Mouse (Mus musculus) midbrain, embryonic 15.5 days (tissue): ENCODE measurements around the gene Atp8a1. TPM values are rescaled to one million over a fixed set of nuclear protein-coding genes. Genes with fewer than 3 reads are reported as not detected.

Source experiments
- ATAC-seq: fragments of 200-750 bp; cut with Nextera tagmentation; replicated peaks from 2 replicates; pipeline ENCODE4 v1.8.0; 2017; ENCODE audit warnings: moderate TSS enrichment
- H3K27ac ChIP-seq: fragments of 300-500 bp; sonication (generic); 2 replicates; pipeline ENCODE4 v1.5.1; 2015; ENCODE audit warnings: mild to moderate bottlenecking, inconsistent platforms
- H3K27me3 ChIP-seq: fragments of 300-500 bp; sonication (generic); replicated peaks from 2 replicates; pipeline ENCODE4 v1.6.1; 2015; ENCODE audit warnings: inconsistent platforms
- H3K36me3 ChIP-seq: fragments of 300-500 bp; sonication (generic); replicated peaks from 2 replicates; pipeline ENCODE4 v1.6.1; 2015; ENCODE audit warnings: inconsistent platforms
- H3K4me1 ChIP-seq: fragments of 300-500 bp; sonication (generic); 2 replicates; pipeline ENCODE4 v1.6.1; 2015; ENCODE audit warnings: inconsistent platforms
- H3K4me2 ChIP-seq: fragments of 300-500 bp; sonication (generic); 2 replicates; pipeline ENCODE4 v1.6.1; 2015; ENCODE audit warnings: inconsistent platforms, mild to moderate bottlenecking, moderate library complexity
- H3K4me3 ChIP-seq: fragments of 300-500 bp; sonication (generic); 2 replicates; pipeline ENCODE4 v1.5.1; 2015; ENCODE audit warnings: mild to moderate bottlenecking, inconsistent platforms
- H3K9ac ChIP-seq: fragments of 300-500 bp; sonication (generic); 2 replicates; pipeline ENCODE4 v1.6.1; 2015; ENCODE audit warnings: mild to moderate bottlenecking, inconsistent platforms
- H3K9me3 ChIP-seq: fragments of 300-500 bp; sonication (generic); 2 replicates; pipeline ENCODE4 v1.6.1; 2016; ENCODE audit warnings: inconsistent platforms
- WGBS: fragments of 180-500 bp; shearing (Covaris S2); methylation state at CpG from one replicate; pipeline ENCODE4 v1.1.7; 2015; ENCODE audit warnings: mixed read lengths; 5-methylcytosine and 5-hydroxymethylcytosine counted together
- polyA plus RNA-seq: library from polyadenylated mRNA; unstranded; fragments of >200 nt; fragmentation: Nextera tagmentation; extraction: Ambion mirVana; gene quantifications from 2 replicates; pipeline ENCODE4 v1.2.1, GENCODE M21; 2015

The Atp8a1 gene
- polyA plus RNA-seq, 1 experiment from 2014 or later: 53.6 TPM

- H3K27me3 ChIP-seq: peaks cover 53% of the 10 kb centered on the region
- H3K36me3 ChIP-seq: 0 out of 2 replicates have a peak, but pooled peaks cover 4% of the 10 kb centered on the region
- no peak overlapping the region for H3K9ac ChIP-seq
- H3K27ac ChIP-seq: 0 out of 2 replicates have a peak overlapping the region, but pooled peaks have one; percentile 5
- 13% methylated on average over 10 of the region's 10 CpGs for WGBS
- peak; percentile 73 for ATAC-seq
- H3K9me3 ChIP-seq: no peaks in the 10 kb centered on the region
- H3K4me2 ChIP-seq: 0 out of 2 replicates have a peak overlapping the region, but pooled peaks have one; percentile 3
- no peak overlapping the region for H3K4me3 ChIP-seq
- peaks cover 13% of the 10 kb centered on the region for H3K4me1 ChIP-seq
These were observed 213.4 kb downstream of the Atp8a1 start for GRCm38 (mm10) chr5:67633831-67634268.

GRCm38 (mm10) chr5:67633138-67633782 lies 214.0 kb downstream of the Atp8a1 start:
- peaks cover 13% of the 10 kb centered on the region for H3K4me1 ChIP-seq
- no peak overlapping the region for H3K4me3 ChIP-seq
- H3K36me3 ChIP-seq: 0 out of 2 replicates have a peak, but pooled peaks cover 4% of the 10 kb centered on the region
- no peak overlapping the region for H3K27ac ChIP-seq
- peaks cover 52% of the 10 kb centered on the region for H3K27me3 ChIP-seq
- H3K4me2 ChIP-seq: 0 out of 2 replicates have a peak overlapping the region, but pooled peaks have one; percentile 3
- no peaks in the 10 kb centered on the region for H3K9me3 ChIP-seq
- H3K9ac ChIP-seq: no peak overlapping the region
- 10% methylated on average over 7 of the region's 7 CpGs for WGBS
- no peak; the same call in 1 of the 2 replicates for ATAC-seq

GRCm38 (mm10) chr5:67631261-67631660 lies 216.0 kb downstream of the Atp8a1 start:
- WGBS: 93% methylated on average over 12 of the region's 12 CpGs

GRCm38 (mm10) chr5:67629861-67630260 lies 217.4 kb downstream of the Atp8a1 start:
- Histone ChIP-seq H3K9me3 (no peaks in the 10 kb centered on the region), H3K4me3 (no peak overlapping the region), H3K4me2 (no peak overlapping the region), H3K9ac (no peak overlapping the region), H3K36me3 (no peaks in the 10 kb centered on the region), H3K27ac (no peak overlapping the region), H3K27me3 (peaks cover 42% of the 10 kb centered on the region), H3K4me1 (peaks cover 13% of the 10 kb centered on the region)
- 88% methylated on average over 6 of the region's 6 CpGs for WGBS
- ATAC-seq: no peak

More at GRCm38 (mm10) chr5:67631261-67631660, 216.0 kb downstream of the Atp8a1 start:
- no peak overlapping the region for H3K4me2 ChIP-seq
- H3K9ac ChIP-seq: no peak overlapping the region
- no peaks in the 10 kb centered on the region for H3K36me3 ChIP-seq
- ATAC-seq: no peak
- H3K9me3 ChIP-seq: no peaks in the 10 kb centered on the region
- H3K27ac ChIP-seq: no peak overlapping the region
- peaks cover 13% of the 10 kb centered on the region for H3K4me1 ChIP-seq
- peaks cover 43% of the 10 kb centered on the region for H3K27me3 ChIP-seq
- no peak overlapping the region for H3K4me3 ChIP-seq

GRCm38 (mm10) chr5:67629440-67629839 lies 217.8 kb downstream of the Atp8a1 start:
- H3K9me3 ChIP-seq: no peaks in the 10 kb centered on the region
- H3K36me3 ChIP-seq: no peaks in the 10 kb centered on the region
- H3K4me1 ChIP-seq: peaks cover 13% of the 10 kb centered on the region
- H3K4me3 ChIP-seq: no peak overlapping the region
- 73% methylated on average over 7 of the region's 7 CpGs for WGBS
- no peak overlapping the region for H3K27ac ChIP-seq
- no peak overlapping the region for H3K9ac ChIP-seq
- peaks cover 39% of the 10 kb centered on the region for H3K27me3 ChIP-seq
- no peak overlapping the region for H3K4me2 ChIP-seq
- ATAC-seq: no peak; the same call in 1 of the 2 replicates

DNA sequence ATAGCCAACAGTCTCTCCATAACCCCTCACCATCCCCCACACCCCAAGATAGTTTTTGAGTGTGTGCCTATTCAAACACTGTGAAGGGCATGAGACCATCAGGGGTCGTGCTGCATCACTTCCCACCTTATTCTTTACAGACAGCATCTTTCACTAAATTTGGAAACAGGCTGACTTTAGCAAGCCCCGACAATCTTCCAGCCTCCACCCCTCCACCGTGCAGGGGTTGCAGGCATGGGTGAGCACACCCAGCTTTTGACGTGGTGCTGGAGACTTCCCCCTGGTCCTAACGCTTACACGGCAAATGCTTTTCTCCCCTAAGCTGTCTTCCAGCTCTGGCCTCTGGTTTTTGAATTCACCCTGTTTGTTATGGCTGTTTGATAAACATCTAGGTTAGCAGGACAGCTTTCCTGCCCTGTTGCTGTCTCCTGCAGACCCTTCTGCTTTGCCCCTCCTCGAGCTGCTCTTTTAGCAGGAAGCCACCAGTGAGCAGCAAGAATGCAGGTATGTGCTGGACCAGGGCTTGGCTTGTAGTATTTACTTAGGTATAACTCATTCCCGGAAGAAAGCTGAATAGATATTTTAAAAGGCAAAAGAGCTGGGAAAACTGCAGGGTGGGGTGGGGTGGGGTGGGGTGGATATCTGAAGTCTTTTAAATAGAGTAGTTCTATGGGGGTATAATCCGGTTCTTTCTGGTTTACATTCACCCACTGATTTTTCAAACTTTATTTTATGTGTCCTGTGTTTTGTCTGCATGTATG lies 218.9 kb downstream of the Atp8a1 start:
- no peaks in the 10 kb centered on the region for H3K9me3 ChIP-seq
- no peak overlapping the region for H3K27ac ChIP-seq
- H3K9ac ChIP-seq: no peak overlapping the region
- no peak overlapping the region for H3K4me2 ChIP-seq
- peaks cover 5% of the 10 kb centered on the region; the same call in 1 of the 2 replicates for H3K4me1 ChIP-seq
- WGBS: 66% methylated on average over 9 of the region's 9 CpGs
- no peak for ATAC-seq
- no peaks in the 10 kb centered on the region for H3K36me3 ChIP-seq
- peaks cover 38% of the 10 kb centered on the region for H3K27me3 ChIP-seq
- H3K4me3 ChIP-seq: no peak overlapping the region

- Histone ChIP-seq H3K4me1 (no peaks in the 10 kb centered on the region), H3K27me3 (peaks cover 26% of the 10 kb centered on the region), H3K9ac (no peak overlapping the region), H3K36me3 (peaks cover 6% of the 10 kb centered on the region; the same call in 1 of the 2 replicates), H3K9me3 (no peaks in the 10 kb centered on the region), H3K27ac (no peak overlapping the region), H3K4me3 (no peak overlapping the region), H3K4me2 (no peak overlapping the region)
- 74% methylated on average over 12 of the region's 12 CpGs for WGBS
- no peak for ATAC-seq
These were observed 226.0 kb downstream of the Atp8a1 start for GRCm38 (mm10) chr5:67621230-67621629.

- ATAC-seq: no peak
- no peak overlapping the region for H3K4me2 ChIP-seq
- H3K27ac ChIP-seq: no peak overlapping the region
- H3K9me3 ChIP-seq: no peaks in the 10 kb centered on the region
- WGBS: 16% methylated on average over 2 of the region's 2 CpGs
- H3K36me3 ChIP-seq: no peaks in the 10 kb centered on the region
- H3K9ac ChIP-seq: no peak overlapping the region
- peaks cover 70% of the 10 kb centered on the region for H3K27me3 ChIP-seq
- peaks cover 21% of the 10 kb centered on the region for H3K4me1 ChIP-seq
- no peak overlapping the region; the same call in 1 of the 2 replicates for H3K4me3 ChIP-seq
These were observed 237.8 kb downstream of the Atp8a1 start for GRCm38 (mm10) chr5:67609520-67609837.

DNA sequence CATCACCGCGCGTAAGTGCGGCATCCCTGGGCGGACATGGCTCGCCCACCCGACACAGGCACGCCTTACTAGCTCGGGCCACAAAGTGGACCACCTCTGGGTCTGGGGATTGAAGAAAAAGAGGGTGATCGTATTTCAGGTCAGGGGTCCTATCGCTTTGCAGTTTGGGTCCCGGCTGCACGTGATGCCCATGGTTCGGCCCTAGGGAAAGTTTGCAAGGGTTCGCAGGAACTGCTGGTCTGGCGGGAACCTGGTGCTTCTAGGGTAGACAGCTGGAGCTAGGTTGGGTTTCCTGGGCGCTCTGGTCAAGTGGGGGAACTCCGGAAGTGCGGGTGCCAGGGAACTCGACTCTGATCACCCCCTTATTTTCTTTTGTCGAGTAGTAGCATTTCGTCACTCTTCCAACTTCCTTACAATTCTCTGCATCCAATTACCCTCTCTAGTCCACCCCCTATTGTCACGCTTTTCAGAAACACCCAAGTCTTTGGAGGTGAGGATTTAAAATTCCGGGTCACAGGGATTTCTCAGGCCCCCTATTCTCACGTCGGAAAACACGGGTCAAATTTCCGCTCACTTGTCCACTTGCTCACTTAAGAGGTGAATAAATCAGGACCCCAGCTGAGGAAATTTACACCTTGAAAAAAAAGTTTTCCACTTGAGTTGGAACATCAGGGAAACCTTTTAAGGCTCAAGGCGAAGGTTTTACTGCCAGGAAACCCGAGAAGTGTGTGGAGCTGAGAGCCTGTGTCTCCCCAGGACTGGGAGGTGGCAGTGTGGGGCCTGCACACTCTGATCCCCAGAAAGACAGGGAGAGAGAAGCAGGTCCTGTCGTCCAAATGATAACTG lies 238.3 kb downstream of the Atp8a1 start:
- no peak; the same call in none of the 2 replicates for ATAC-seq
- WGBS: 2% methylated on average over 31 of the region's 31 CpGs
- Histone ChIP-seq H3K4me3 (peak overlapping the region; percentile 41), H3K27me3 (peaks cover 67% of the 10 kb centered on the region), H3K4me1 (peaks cover 21% of the 10 kb centered on the region), H3K36me3 (no peaks in the 10 kb centered on the region), H3K9me3 (no peaks in the 10 kb centered on the region), H3K9ac (0 out of 2 replicates have a peak overlapping the region, but pooled peaks have one; percentile 16), H3K4me2 (peak overlapping the region; percentile 75), H3K27ac (no peak overlapping the region)

DNA sequence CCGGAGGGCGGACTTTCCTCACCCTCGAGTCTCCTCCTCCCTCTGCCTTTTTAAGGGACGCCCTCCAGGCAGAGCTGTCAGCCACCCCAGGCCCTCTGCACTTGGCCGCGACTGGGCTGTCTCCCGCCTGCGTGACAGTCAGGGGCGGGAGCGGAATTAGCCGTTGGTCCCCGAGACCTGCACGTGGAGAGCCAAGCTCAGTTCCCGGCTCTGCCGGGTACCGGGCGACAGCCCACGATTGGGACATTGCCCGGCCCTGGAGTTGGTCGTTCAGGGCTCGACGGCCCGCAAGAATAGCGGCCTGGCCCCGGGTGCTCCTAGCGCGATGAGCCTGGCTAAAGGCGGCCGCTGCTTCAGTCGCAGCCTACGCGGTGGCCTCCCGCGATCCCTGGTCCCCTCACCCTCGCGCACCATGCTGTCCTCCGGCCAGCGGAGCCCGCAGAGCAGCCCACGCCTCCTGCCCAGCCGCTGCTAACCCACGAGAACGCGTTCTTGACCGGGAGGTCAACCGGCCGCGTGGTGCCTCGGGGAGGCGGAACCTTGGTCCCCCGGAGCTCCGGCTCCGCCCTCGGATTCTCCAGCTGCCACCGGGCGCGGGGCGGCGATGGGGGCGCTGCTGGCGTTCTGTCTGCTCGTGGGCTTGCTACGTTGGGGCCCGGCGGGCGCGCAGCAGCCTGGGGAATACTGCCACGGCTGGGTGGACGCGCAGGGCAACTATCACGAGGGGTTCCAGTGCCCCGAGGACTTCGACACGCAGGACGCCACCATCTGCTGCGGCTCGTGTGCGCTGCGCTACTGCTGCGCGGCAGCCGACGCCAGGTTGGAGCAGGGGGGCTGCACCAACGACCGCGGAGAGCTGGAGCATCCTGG lies 239.2 kb downstream of the Atp8a1 start, which contains the start of gene Shisa3:
Shisa3 (plus strand) TSS at position 79 of the 870 bp plus-strand sequence.
- Histone ChIP-seq H3K4me2 (peak within 1 kb of the TSS; percentile 75), H3K9ac (peak within 1 kb of the TSS; percentile 35; the same call in 1 of the 2 replicates), H3K27ac (no peak within 1 kb of the TSS), H3K9me3 (no peaks in the 10 kb centered on the region), H3K36me3 (no peaks in the 10 kb centered on the region), H3K4me3 (peak within 1 kb of the TSS; percentile 41), H3K4me1 (peaks cover 21% of the 10 kb centered on the region), H3K27me3 (peaks cover 73% of the 10 kb centered on the region)
- ATAC-seq: peak; percentile 83
- under 1% methylated on average over 86 of the region's 86 CpGs for WGBS
